Mouse (Mus musculus): ENCODE results near the gene Ripor2. TPM values are rescaled to one million over a fixed set of nuclear protein-coding genes. Genes with fewer than 3 reads are reported as not detected.

Ripor2 gene
- polyA plus RNA-seq, 1 experiment: 41.4 TPM

DNA sequence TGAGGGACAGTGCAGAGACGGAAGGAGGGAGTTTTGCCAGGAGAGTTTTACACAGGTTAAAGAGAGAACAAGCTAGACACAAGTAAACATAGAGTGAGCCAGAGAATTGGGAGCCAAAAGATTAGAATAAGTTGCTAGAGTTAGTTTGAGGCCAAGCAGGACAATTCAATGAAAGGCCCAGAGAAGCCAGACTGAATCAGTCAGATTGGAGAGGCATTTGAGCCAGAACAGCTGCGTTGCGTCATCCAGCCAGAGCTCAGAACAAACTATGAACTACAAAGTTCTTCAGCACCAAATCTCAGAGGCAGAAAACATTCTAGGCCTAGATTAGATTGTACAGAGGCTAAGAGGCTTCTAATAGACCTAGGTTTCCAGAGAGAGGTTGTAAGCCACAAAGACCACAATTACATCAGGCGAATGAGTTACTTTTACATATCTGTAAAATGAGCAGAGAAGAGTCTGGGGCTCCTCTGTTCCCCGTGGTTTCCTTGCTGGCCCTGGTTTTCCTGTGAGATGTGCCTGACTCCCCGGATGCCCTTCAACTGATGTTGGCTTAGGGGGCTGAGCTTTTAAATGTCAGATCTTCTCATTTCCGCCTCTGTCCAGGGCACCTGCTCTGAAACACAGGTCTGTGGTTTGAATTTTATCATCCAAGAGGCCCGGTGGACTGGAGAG, 196.9 kb downstream of the Ripor2 start:
- WGBS: 45% methylated on average over 8 of the region's 8 CpGs
- TF ChIP-seq POLR2A (IDR thresholded peaks at IDR 0.05; ENCODE audit: borderline replicate concordance, control insufficient read depth, low read depth, low read length): no peak
- TF ChIP-seq CTCF (IDR thresholded peaks at IDR 0.05; ENCODE audit: control insufficient read depth, insufficient read depth, low read length): no peak
- H3K27ac ChIP-seq (ENCODE audit: control insufficient read depth, insufficient read depth, low read depth, low read length, poor library complexity): no peak overlapping the region
- no peaks in the 10 kb centered on the region for H3K4me1 ChIP-seq (ENCODE audit: control insufficient read depth, insufficient read depth, low read length)
- no peak overlapping the region for H3K4me3 ChIP-seq (replicated peaks; ENCODE audit: control insufficient read depth, low read depth, low read length)

DNA sequence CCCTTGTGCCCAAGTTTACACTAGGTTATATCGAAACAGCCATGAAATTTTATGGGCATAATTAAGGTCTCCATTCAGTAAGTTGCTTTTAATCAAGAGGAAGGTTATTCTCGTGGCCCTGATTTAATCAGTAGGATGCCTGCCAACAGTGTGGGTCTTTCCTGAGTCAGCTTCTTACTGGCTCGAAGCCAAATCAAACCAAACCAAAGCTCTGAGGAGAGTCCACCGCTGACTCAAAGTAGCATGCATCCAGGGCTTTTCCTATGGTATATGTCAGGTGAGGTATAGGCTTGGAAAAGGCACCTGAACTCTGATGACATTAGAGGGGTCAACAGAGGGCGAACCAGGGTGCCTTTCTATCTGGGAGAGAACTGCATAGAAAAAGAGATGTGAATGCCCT, 199.9 kb downstream of the Ripor2 start:
- H3K27ac ChIP-seq (ENCODE audit: control insufficient read depth, insufficient read depth, low read depth, low read length, poor library complexity): no peak overlapping the region
- 30% methylated on average over 5 of the region's 5 CpGs for WGBS
- no peak overlapping the region for H3K4me3 ChIP-seq (replicated peaks; ENCODE audit: control insufficient read depth, low read depth, low read length)
- no peak for TF ChIP-seq POLR2A (IDR thresholded peaks at IDR 0.05; ENCODE audit: borderline replicate concordance, control insufficient read depth, low read depth, low read length)
- no peak for TF ChIP-seq CTCF (IDR thresholded peaks at IDR 0.05; ENCODE audit: control insufficient read depth, insufficient read depth, low read length)
- peaks cover 5% of the 10 kb centered on the region for H3K4me1 ChIP-seq (ENCODE audit: control insufficient read depth, insufficient read depth, low read length)

Other genes with a start within 250 kb of the Ripor2 start
- not detected in 2 replicates for gene Armh2, start 159.0 kb downstream of the Ripor2 start, polyA plus RNA-seq (2011; ENCODE audit: insufficient read depth, insufficient read length, low replicate concordance, missing spikeins)
- 91.4 and 105 TPM in 2 replicates for gene Gmnn, start 179.7 kb downstream of the Ripor2 start, polyA plus RNA-seq (2011; ENCODE audit: insufficient read depth, insufficient read length, low replicate concordance, missing spikeins)
- 67.8 and 76.9 TPM in 2 replicates for gene BC005537, start 219.5 kb downstream of the Ripor2 start, polyA plus RNA-seq (2011; ENCODE audit: insufficient read depth, insufficient read length, low replicate concordance, missing spikeins)
- gene Acot13, start 249.4 kb downstream of the Ripor2 start, polyA plus RNA-seq (2011; ENCODE audit: insufficient read depth, insufficient read length, low replicate concordance, missing spikeins): 19.8 and 37.3 TPM in 2 replicates
- gene Tdp2, start 249.5 kb downstream of the Ripor2 start, polyA plus RNA-seq (2011; ENCODE audit: insufficient read depth, insufficient read length, low replicate concordance, missing spikeins): 26.5 and 37.7 TPM in 2 replicates

Measured in bone marrow, adult 2 months (tissue).